Mouse (Mus musculus) limb, embryonic 12.5 days (tissue): Measurements from ENCODE around the gene Arf3. TPM values are rescaled to one million over a fixed set of nuclear protein-coding genes. Genes with fewer than 3 reads are reported as not detected.

ENCODE experiments used
- polyA plus RNA-seq: library from polyadenylated mRNA; unstranded; fragments of >200 nt; fragmentation: Nextera tagmentation; extraction: Ambion mirVana; gene quantifications from 2 replicates; pipeline ENCODE4 v1.2.1, GENCODE M21; 2016

The Arf3 gene
- polyA plus RNA-seq, 1 experiment from 2014 or later, result 46.5 TPM

Other genes starting within 250 kb of the Arf3 start
- gene Kansl2, start 228.9 kb downstream of the Arf3 start, polyA plus RNA-seq, result 190 and 192 TPM in 2 replicates
- 54.0 and 59.4 TPM in 2 replicates for gene Ccnt1, start 192.3 kb downstream of the Arf3 start, polyA plus RNA-seq
- 0.69 TPM in 1 of 2 replicates, not detected in the other for gene 4930415O20Rik, start 192.2 kb downstream of the Arf3 start, polyA plus RNA-seq
- gene Adcy6, start 153.1 kb downstream of the Arf3 start, polyA plus RNA-seq, result 22.1 and 25.7 TPM in 2 replicates
- gene Cacnb3, start 132.4 kb downstream of the Arf3 start, polyA plus RNA-seq, result 43.1 and 44.3 TPM in 2 replicates
- 24.5 and 31.5 TPM in 2 replicates for gene Ddx23, start 100.3 kb downstream of the Arf3 start, polyA plus RNA-seq
- 0.24 and 0.54 TPM in 2 replicates for gene Rnd1, start 85.8 kb downstream of the Arf3 start, polyA plus RNA-seq
- gene Ccdc65, start 55.0 kb downstream of the Arf3 start, polyA plus RNA-seq, result 0.50 and 0.70 TPM in 2 replicates
- 25.4 and 28.0 TPM in 2 replicates for gene Fkbp11, start 35.0 kb downstream of the Arf3 start, polyA plus RNA-seq
- 1.5 and 1.7 TPM in 2 replicates for gene Wnt10b, start 14.9 kb upstream of the Arf3 start, polyA plus RNA-seq
- not detected in 2 replicates for gene Wnt1, start 26.6 kb upstream of the Arf3 start, polyA plus RNA-seq
- 0.23 TPM in 1 of 2 replicates, not detected in the other for gene Ddn, start 46.3 kb upstream of the Arf3 start, polyA plus RNA-seq
- 81.4 and 88.4 TPM in 2 replicates for gene Prkag1, start 68.3 kb upstream of the Arf3 start, polyA plus RNA-seq
- gene Kmt2d, start 108.0 kb upstream of the Arf3 start, polyA plus RNA-seq, result 13.0 and 14.4 TPM in 2 replicates
- gene Rhebl1, start 131.3 kb upstream of the Arf3 start, polyA plus RNA-seq, result 23.9 and 25.8 TPM in 2 replicates
- gene Dhh, start 135.3 kb upstream of the Arf3 start, polyA plus RNA-seq, result 0.52 and 0.74 TPM in 2 replicates
- 23.4 and 24.1 TPM in 2 replicates for gene Lmbr1l, start 155.0 kb upstream of the Arf3 start, polyA plus RNA-seq
- gene Tuba1b, start 171.4 kb upstream of the Arf3 start, polyA plus RNA-seq, result 1,691 and 1,695 TPM in 2 replicates
- not detected in 2 replicates for gene Gm49450, start 190.3 kb upstream of the Arf3 start, polyA plus RNA-seq
- 1,314 and 1,328 TPM in 2 replicates for gene Tuba1a, start 190.5 kb upstream of the Arf3 start, polyA plus RNA-seq